Mouse (Mus musculus) spleen, adult 2 months (tissue): Measurements from ENCODE around the gene Smad6.

Experiments used
- CTCF ChIP-seq: fragments of 200-500 bp; IDR thresholded peaks from 2 replicates; pipeline ENCODE4 v1.5.1; 2011; ENCODE audit warnings: mild to moderate bottlenecking, inconsistent platforms; ENCODE audit not compliant: insufficient read depth, insufficient read length, insufficient replicate concordance; ENCODE audit errors: extremely low read depth
- POLR2A ChIP-seq: fragments of 200-500 bp; IDR thresholded peaks from 2 replicates; pipeline ENCODE4 v1.6.1; 2011; ENCODE audit warnings: low read depth, low read length, inconsistent platforms

GRCm38 (mm10) chr9:63971557-63971956, 50.3 kb downstream of the Smad6 start:
- TF ChIP-seq CTCF (no peak), POLR2A (no peak)
